Mouse (Mus musculus): ENCODE measurements at regions not wholly inside any gene's neighbourhood (a gene's known extent, or its start where the extent isn't known, plus 50 kb on each side); places are given as distances from the start of the nearest gene placed in this dataset.

GRCm38 (mm10) chr2:133181216-133181615, 235.5 kb upstream of the Fermt1 start:
- H3K9me3 ChIP-seq (ENCODE audit: control insufficient read depth, low read length) = no peaks in the 10 kb centered on the region
- H3K4me1 ChIP-seq (ENCODE audit: control insufficient read depth, insufficient read depth, low read depth, low read length) = no peaks in the 10 kb centered on the region
- no peaks in the 10 kb centered on the region for H3K36me3 ChIP-seq (ENCODE audit: control insufficient read depth, insufficient read depth, low read length)
- no peak for ATAC-seq
- H3K27ac ChIP-seq (ENCODE audit: low read depth, low read length) = no peak overlapping the region
- 93% methylated on average over 1 of the region's 1 CpGs for WGBS
- no peak overlapping the region for H3K9ac ChIP-seq (ENCODE audit: low read depth, low read length)
- H3K4me3 ChIP-seq (ENCODE audit: low read length) = no peak overlapping the region
- H3K27me3 ChIP-seq (replicated peaks; ENCODE audit: control insufficient read depth, insufficient read depth, low read length) = no peaks in the 10 kb centered on the region
- no peak overlapping the region for H3K4me2 ChIP-seq (ENCODE audit: low read length)

GRCm38 (mm10) chr2:133182920-133183319, 237.2 kb upstream of the Fermt1 start:
- WGBS = 60% methylated on average over 4 of the region's 4 CpGs
- Histone ChIP-seq H3K9ac (ENCODE audit: low read depth, low read length) (no peak overlapping the region), H3K27me3 (replicated peaks; ENCODE audit: control insufficient read depth, insufficient read depth, low read length) (no peaks in the 10 kb centered on the region), H3K9me3 (ENCODE audit: control insufficient read depth, low read length) (no peaks in the 10 kb centered on the region), H3K4me3 (ENCODE audit: low read length) (no peak overlapping the region), H3K4me2 (ENCODE audit: low read length) (no peak overlapping the region), H3K36me3 (ENCODE audit: control insufficient read depth, insufficient read depth, low read length) (no peaks in the 10 kb centered on the region), H3K4me1 (ENCODE audit: control insufficient read depth, insufficient read depth, low read depth, low read length) (no peaks in the 10 kb centered on the region), H3K27ac (ENCODE audit: low read depth, low read length) (no peak overlapping the region)
- no peak for ATAC-seq

GRCm38 (mm10) chr2:133204295-133204866, 258.7 kb upstream of the Fermt1 start:
- Histone ChIP-seq H3K27ac (ENCODE audit: low read depth, low read length) (no peak overlapping the region), H3K9ac (ENCODE audit: low read depth, low read length) (no peak overlapping the region), H3K4me3 (ENCODE audit: low read length) (no peak overlapping the region), H3K27me3 (replicated peaks; ENCODE audit: control insufficient read depth, insufficient read depth, low read length) (no peaks in the 10 kb centered on the region), H3K4me1 (ENCODE audit: control insufficient read depth, insufficient read depth, low read depth, low read length) (no peaks in the 10 kb centered on the region), H3K4me2 (ENCODE audit: low read length) (no peak overlapping the region), H3K36me3 (ENCODE audit: control insufficient read depth, insufficient read depth, low read length) (no peaks in the 10 kb centered on the region), H3K9me3 (ENCODE audit: control insufficient read depth, low read length) (no peaks in the 10 kb centered on the region)
- WGBS = 32% methylated on average over 5 of the region's 5 CpGs
- no peak for ATAC-seq

GRCm38 (mm10) chr2:133208498-133208897, 262.8 kb upstream of the Fermt1 start:
- no peaks in the 10 kb centered on the region for H3K36me3 ChIP-seq (ENCODE audit: control insufficient read depth, insufficient read depth, low read length)
- WGBS = 86% methylated on average over 4 of the region's 4 CpGs
- no peaks in the 10 kb centered on the region for H3K9me3 ChIP-seq (ENCODE audit: control insufficient read depth, low read length)
- no peak for ATAC-seq
- H3K4me1 ChIP-seq (ENCODE audit: control insufficient read depth, insufficient read depth, low read depth, low read length) = no peaks in the 10 kb centered on the region
- H3K27me3 ChIP-seq (replicated peaks; ENCODE audit: control insufficient read depth, insufficient read depth, low read length) = no peaks in the 10 kb centered on the region
- no peak overlapping the region for H3K4me3 ChIP-seq (ENCODE audit: low read length)
- no peak overlapping the region for H3K27ac ChIP-seq (ENCODE audit: low read depth, low read length)
- no peak overlapping the region for H3K4me2 ChIP-seq (ENCODE audit: low read length)
- H3K9ac ChIP-seq (ENCODE audit: low read depth, low read length) = no peak overlapping the region

- 80% methylated on average over 4 of the region's 4 CpGs for WGBS
- Histone ChIP-seq H3K27me3 (replicated peaks; ENCODE audit: control insufficient read depth, insufficient read depth, low read length) (no peaks in the 10 kb centered on the region), H3K4me3 (ENCODE audit: low read length) (no peak overlapping the region), H3K36me3 (ENCODE audit: control insufficient read depth, insufficient read depth, low read length) (no peaks in the 10 kb centered on the region), H3K9ac (ENCODE audit: low read depth, low read length) (no peak overlapping the region), H3K4me1 (ENCODE audit: control insufficient read depth, insufficient read depth, low read depth, low read length) (no peaks in the 10 kb centered on the region), H3K9me3 (ENCODE audit: control insufficient read depth, low read length) (no peaks in the 10 kb centered on the region), H3K27ac (ENCODE audit: low read depth, low read length) (no peak overlapping the region), H3K4me2 (ENCODE audit: low read length) (no peak overlapping the region)
- no peak for ATAC-seq
These were observed 276.3 kb upstream of the Fermt1 start for GRCm38 (mm10) chr2:133221762-133222556.

- Histone ChIP-seq H3K4me1 (ENCODE audit: control insufficient read depth, insufficient read depth, low read depth, low read length) (no peaks in the 10 kb centered on the region), H3K4me3 (ENCODE audit: low read length) (no peak overlapping the region), H3K27me3 (replicated peaks; ENCODE audit: control insufficient read depth, insufficient read depth, low read length) (no peaks in the 10 kb centered on the region), H3K9ac (ENCODE audit: low read depth, low read length) (no peak overlapping the region), H3K27ac (ENCODE audit: low read depth, low read length) (no peak overlapping the region), H3K4me2 (ENCODE audit: low read length) (no peak overlapping the region), H3K36me3 (ENCODE audit: control insufficient read depth, insufficient read depth, low read length) (no peaks in the 10 kb centered on the region), H3K9me3 (ENCODE audit: control insufficient read depth, low read length) (no peaks in the 10 kb centered on the region)
- 74% methylated on average over 4 of the region's 4 CpGs for WGBS
- peak; percentile 40; the same call in 1 of the 2 replicates for ATAC-seq
These were observed 289.6 kb upstream of the Fermt1 start for GRCm38 (mm10) chr2:133235175-133235920.

- 79% methylated on average over 2 of the region's 2 CpGs for WGBS
These were observed 299.8 kb upstream of the Bmp2 start for GRCm38 (mm10) chr2:133252131-133252530.

GRCm38 (mm10) chr2:133274424-133274823, 277.5 kb upstream of the Bmp2 start:
- Histone ChIP-seq H3K9ac (ENCODE audit: low read depth, low read length) (no peak overlapping the region), H3K4me2 (ENCODE audit: low read length) (no peak overlapping the region), H3K27ac (ENCODE audit: low read depth, low read length) (no peak overlapping the region), H3K4me1 (ENCODE audit: control insufficient read depth, insufficient read depth, low read depth, low read length) (no peaks in the 10 kb centered on the region), H3K36me3 (ENCODE audit: control insufficient read depth, insufficient read depth, low read length) (no peaks in the 10 kb centered on the region), H3K9me3 (ENCODE audit: control insufficient read depth, low read length) (no peaks in the 10 kb centered on the region), H3K4me3 (ENCODE audit: low read length) (no peak overlapping the region), H3K27me3 (replicated peaks; ENCODE audit: control insufficient read depth, insufficient read depth, low read length) (no peaks in the 10 kb centered on the region)
- ATAC-seq = no peak
- 57% methylated on average over 4 of the region's 4 CpGs for WGBS

More at GRCm38 (mm10) chr2:133252131-133252530, 299.8 kb upstream of the Bmp2 start:
- no peak overlapping the region for H3K4me2 ChIP-seq (ENCODE audit: low read length)
- no peak overlapping the region for H3K27ac ChIP-seq (ENCODE audit: low read depth, low read length)
- no peaks in the 10 kb centered on the region for H3K27me3 ChIP-seq (replicated peaks; ENCODE audit: control insufficient read depth, insufficient read depth, low read length)
- no peak overlapping the region for H3K9ac ChIP-seq (ENCODE audit: low read depth, low read length)
- no peaks in the 10 kb centered on the region for H3K9me3 ChIP-seq (ENCODE audit: control insufficient read depth, low read length)
- ATAC-seq = no peak
- H3K36me3 ChIP-seq (ENCODE audit: control insufficient read depth, insufficient read depth, low read length) = no peaks in the 10 kb centered on the region
- H3K4me1 ChIP-seq (ENCODE audit: control insufficient read depth, insufficient read depth, low read depth, low read length) = no peaks in the 10 kb centered on the region
- H3K4me3 ChIP-seq (ENCODE audit: low read length) = no peak overlapping the region

- Histone ChIP-seq H3K4me3 (ENCODE audit: low read length) (no peak overlapping the region), H3K4me2 (ENCODE audit: low read length) (no peak overlapping the region), H3K4me1 (ENCODE audit: control insufficient read depth, insufficient read depth, low read depth, low read length) (no peaks in the 10 kb centered on the region), H3K27me3 (replicated peaks; ENCODE audit: control insufficient read depth, insufficient read depth, low read length) (no peaks in the 10 kb centered on the region), H3K9me3 (ENCODE audit: control insufficient read depth, low read length) (no peaks in the 10 kb centered on the region), H3K9ac (ENCODE audit: low read depth, low read length) (no peak overlapping the region), H3K27ac (ENCODE audit: low read depth, low read length) (no peak overlapping the region), H3K36me3 (ENCODE audit: control insufficient read depth, insufficient read depth, low read length) (no peaks in the 10 kb centered on the region)
- ATAC-seq = no peak
- WGBS = 53% methylated on average over 4 of the region's 4 CpGs
These were observed 273.4 kb upstream of the Bmp2 start for GRCm38 (mm10) chr2:133278546-133278945.
